Mouse (Mus musculus) liver, embryonic 14.5 days (tissue): ENCODE results near the gene Sfxn1. TPM values are rescaled to one million over a fixed set of nuclear protein-coding genes. Genes with fewer than 3 reads are reported as not detected.

Experiments used
- ATAC-seq: fragments of 200-750 bp; cut with Nextera tagmentation; 2 replicates; pipeline ENCODE4 v1.8.0; 2017; ENCODE audit warnings: moderate number of reproducible peaks, mild to moderate bottlenecking, moderate library complexity; ENCODE audit not compliant: insufficient read depth
- DNase-seq, 3 experiments: peaks; one replicate each; pipeline ENCODE4 v3.0.0-alpha.2; 2012 to 2013; ENCODE audit warnings: low read depth in 3 of 3, low spot score in 3 of 3
- H3K27ac ChIP-seq: fragments of 300-500 bp; sonication (generic); 2 replicates; pipeline ENCODE4 v1.5.1; 2014; ENCODE audit warnings: moderate library complexity, mild to moderate bottlenecking, control low read depth, inconsistent platforms
- H3K27me3 ChIP-seq: fragments of 300-500 bp; sonication (generic); 2 replicates; pipeline ENCODE4 v1.6.1; 2014; ENCODE audit warnings: mild to moderate bottlenecking, low read length, moderate library complexity; ENCODE audit not compliant: control insufficient read depth, insufficient read depth
- H3K36me3 ChIP-seq: fragments of 300-500 bp; sonication (generic); replicated peaks from 2 replicates; pipeline ENCODE4 v1.6.1; 2014; ENCODE audit warnings: low read depth; ENCODE audit not compliant: control insufficient read depth, insufficient read depth
- H3K4me1 ChIP-seq, 2 experiments: fragments of 200-500 bp in 1 of 2; fragments of 300-500 bp in 1 of 2; sonication (generic) in 1 of 2; replicated peaks; 2 replicates each; pipeline ENCODE4 v1.6.1; 2012 to 2014; ENCODE audit warnings: antibody characterized with exemption in 1 of 2, inconsistent platforms in 1 of 2, low read length in 1 of 2; ENCODE audit not compliant: control insufficient read depth in 2 of 2, insufficient read depth in 2 of 2
- H3K4me2 ChIP-seq: fragments of 300-500 bp; sonication (generic); 2 replicates; pipeline ENCODE4 v1.6.1; 2014; ENCODE audit warnings: low read depth, mild to moderate bottlenecking, control low read depth, moderate library complexity
- H3K4me3 ChIP-seq, 2 experiments: fragments of 200-500 bp in 1 of 2; fragments of 300-500 bp in 1 of 2; sonication (generic) in 1 of 2; 2 replicates each; pipeline ENCODE4 v1.5.1; 2012 to 2014; ENCODE audit warnings: low read depth in 2 of 2, low read length in 2 of 2, mild to moderate bottlenecking in 2 of 2, control low read depth in 1 of 2, inconsistent platforms in 1 of 2, moderate library complexity in 1 of 2; ENCODE audit not compliant: insufficient read depth in 1 of 2
- H3K9ac ChIP-seq: fragments of 300-500 bp; sonication (generic); replicated peaks from 2 replicates; pipeline ENCODE4 v1.6.1; 2014; ENCODE audit warnings: mild to moderate bottlenecking, control low read depth, moderate library complexity
- H3K9me3 ChIP-seq: fragments of 300-500 bp; sonication (generic); 2 replicates; pipeline ENCODE4 v1.6.1; 2016; ENCODE audit warnings: low read length, mixed read lengths; ENCODE audit not compliant: control insufficient read depth
- CTCF ChIP-seq: IDR thresholded peaks from 2 replicates; pipeline ENCODE4 v1.5.1; 2016; ENCODE audit warnings: antibody characterized with exemption, low read depth, control low read depth
- EP300 ChIP-seq: IDR thresholded peaks from 2 replicates; pipeline ENCODE4 v1.6.1; 2016; ENCODE audit warnings: antibody characterized with exemption, low read depth
- WGBS: fragments of 180-500 bp; shearing (Covaris S2); extraction: QIAGEN DNeasy Blood & Tissue Kit; methylation state at CpG from one replicate; pipeline ENCODE4 v1.1.7; 2014; ENCODE audit not compliant: insufficient replicate concordance; 5-methylcytosine and 5-hydroxymethylcytosine counted together
- polyA plus RNA-seq, 2 experiments: library from polyadenylated mRNA; depleted of rRNA in 1 of 2; stranded (reverse) in 1 of 2; unstranded in 1 of 2; fragments of >200 nt; fragmentation: Nextera tagmentation in 1 of 2; extraction: Ambion mirVana in 1 of 2; gene quantifications; 2 replicates each; pipeline versions ENCODE4 v1.2.1 to v1.2.3; 2012 to 2014

Sfxn1 gene
- polyA plus RNA-seq, 2 experiments: 26.9 to 62.7 TPM

DNA sequence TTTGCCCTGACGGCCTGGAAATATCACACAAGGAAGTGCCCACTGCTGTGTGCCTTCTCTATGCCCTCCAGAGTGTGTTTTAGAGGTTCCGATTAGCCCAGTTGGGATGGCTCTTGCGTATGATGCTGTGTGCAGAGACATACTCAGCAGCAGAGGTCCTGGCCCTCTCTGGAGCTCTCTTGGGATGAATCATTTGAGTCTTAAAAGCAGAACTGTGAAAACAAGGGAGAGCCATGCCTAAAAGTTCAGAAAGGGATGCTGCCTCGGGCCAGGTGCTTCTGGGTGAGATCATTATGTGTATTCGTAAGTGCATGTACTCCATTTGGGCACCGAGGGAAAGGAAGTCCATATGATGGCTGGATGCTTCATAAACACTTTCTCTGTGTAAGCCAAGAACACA is 26.1 kb downstream of the Sfxn1 start:
- WGBS: 83% methylated on average over 6 of the region's 6 CpGs
- H3K27ac ChIP-seq: no peak overlapping the region
- H3K4me1 ChIP-seq: peaks cover 0 to 6% of the 10 kb centered on the region in 2 experiments; a peak in 2 of 4 replicates
- TF ChIP-seq CTCF (no peak), EP300 (no peak)
- H3K27me3 ChIP-seq: no peaks in the 10 kb centered on the region
- no peak overlapping the region for H3K9ac ChIP-seq
- H3K9me3 ChIP-seq: no peaks in the 10 kb centered on the region
- H3K4me2 ChIP-seq: no peak overlapping the region
- no peak for ATAC-seq
- DNase-seq: no peak
- peaks cover 44% of the 10 kb centered on the region for H3K36me3 ChIP-seq
- H3K4me3 ChIP-seq: no peak overlapping the region

DNA sequence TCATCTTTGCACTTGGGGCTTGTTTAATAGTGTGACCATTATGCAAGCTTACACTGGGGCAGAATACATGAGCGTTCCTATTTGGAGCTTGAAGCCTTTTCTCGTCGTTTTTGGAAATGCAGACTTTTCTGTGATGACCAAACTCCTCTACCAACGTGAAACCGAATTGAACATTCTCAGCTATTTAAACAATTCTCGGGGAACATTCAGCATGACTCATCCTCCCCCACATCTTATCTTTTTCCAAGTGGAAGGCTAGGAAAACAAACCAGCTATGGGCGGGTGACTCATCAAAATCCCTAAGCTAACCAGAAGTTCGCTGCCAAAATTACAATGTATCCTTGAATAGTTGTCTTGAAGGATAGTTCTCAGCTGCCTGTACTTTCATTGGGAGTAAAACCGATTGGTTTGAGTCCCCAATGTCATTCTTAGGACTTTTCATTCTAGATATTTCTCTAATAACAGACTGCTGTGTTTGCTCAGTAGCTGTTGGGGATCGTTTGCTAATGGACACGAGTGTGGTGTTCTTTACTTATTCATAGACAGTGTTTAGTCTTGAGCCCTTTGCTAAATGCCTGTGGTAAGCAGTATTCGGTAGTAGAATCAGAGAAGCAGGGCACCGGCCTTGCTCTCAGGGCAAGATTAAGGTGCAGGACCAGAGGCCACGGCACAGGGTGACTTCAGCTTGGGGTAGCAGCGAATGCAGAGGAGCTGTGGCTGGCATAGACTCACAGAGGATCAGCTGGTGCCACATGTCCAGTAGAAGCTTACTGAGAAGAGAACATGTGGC is 29.6 kb downstream of the Sfxn1 start:
- H3K9ac ChIP-seq: no peak overlapping the region
- peaks cover 0 to 6% of the 10 kb centered on the region in 2 experiments; a peak in 2 of 4 replicates for H3K4me1 ChIP-seq
- H3K36me3 ChIP-seq: peaks cover 25% of the 10 kb centered on the region
- ATAC-seq: no peak
- H3K4me2 ChIP-seq: no peak overlapping the region
- no peak overlapping the region for H3K4me3 ChIP-seq
- WGBS: 70% methylated on average over 15 of the region's 15 CpGs
- TF ChIP-seq EP300 (no peak), CTCF (no peak)
- no peak overlapping the region for H3K27ac ChIP-seq
- no peaks in the 10 kb centered on the region for H3K27me3 ChIP-seq
- no peak for DNase-seq
- no peaks in the 10 kb centered on the region for H3K9me3 ChIP-seq

DNA sequence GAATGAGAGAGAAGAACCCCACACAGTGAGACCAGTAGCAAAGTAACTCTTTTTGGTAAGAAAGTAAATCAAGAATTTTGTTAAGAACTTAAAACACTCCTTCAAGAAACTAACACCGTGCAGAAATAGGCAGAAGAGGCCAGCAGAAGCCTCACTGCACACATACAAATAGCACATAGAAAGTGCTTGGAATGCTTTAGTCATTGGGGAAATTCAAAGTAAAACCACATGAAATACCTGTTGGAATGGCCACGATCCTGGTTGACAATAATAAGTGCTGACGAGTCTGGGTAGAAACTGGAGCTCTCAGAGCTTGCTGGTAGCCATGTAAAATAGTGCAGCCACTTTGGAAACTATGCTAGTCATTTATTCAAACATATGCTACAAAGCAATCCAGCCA is 30.4 kb downstream of the Sfxn1 start:
- no peak overlapping the region for H3K4me2 ChIP-seq

DNA sequence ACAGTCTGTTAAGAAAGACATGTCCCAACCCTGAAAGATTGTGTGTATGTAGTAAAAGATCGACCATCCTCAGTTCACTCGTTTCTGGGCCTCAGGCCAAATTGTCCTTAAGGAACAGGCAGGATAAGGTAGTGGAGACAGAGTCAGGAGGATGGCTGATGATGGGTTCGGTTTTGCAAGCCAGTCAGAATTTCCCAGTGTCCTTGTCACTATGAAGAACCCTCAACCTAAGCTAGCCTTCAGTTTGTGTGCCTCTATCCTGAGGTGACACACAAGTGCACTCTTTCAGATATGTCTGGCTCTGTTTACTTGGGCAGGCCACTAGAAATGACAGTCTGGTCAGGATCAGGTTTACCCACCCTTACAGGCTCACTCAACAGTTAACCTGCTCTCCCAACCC is 31.6 kb downstream of the Sfxn1 start:
- Histone ChIP-seq H3K36me3 (peaks cover 24% of the 10 kb centered on the region), H3K4me1 (peaks cover 0 to 6% of the 10 kb centered on the region in 2 experiments; a peak in 2 of 4 replicates), H3K27ac (no peak overlapping the region), H3K27me3 (no peaks in the 10 kb centered on the region), H3K9ac (no peak overlapping the region), H3K9me3 (no peaks in the 10 kb centered on the region), H3K4me2 (no peak overlapping the region), H3K4me3 (no peak overlapping the region)
- TF ChIP-seq EP300: no peak
- no peak for TF ChIP-seq CTCF
- 83% methylated on average over 3 of the region's 3 CpGs for WGBS
- no peak for ATAC-seq
- no peak for DNase-seq

More for the DNA sequence above, 30.4 kb downstream of the Sfxn1 start:
- WGBS: 71% methylated on average over 3 of the region's 3 CpGs
- H3K36me3 ChIP-seq: peaks cover 28% of the 10 kb centered on the region
- TF ChIP-seq CTCF (no peak), EP300 (no peak)
- H3K27ac ChIP-seq: no peak overlapping the region
- H3K4me1 ChIP-seq: peaks cover 0 to 6% of the 10 kb centered on the region in 2 experiments; a peak in 2 of 4 replicates
- no peak overlapping the region for H3K4me3 ChIP-seq
- no peaks in the 10 kb centered on the region for H3K27me3 ChIP-seq
- H3K9ac ChIP-seq: no peak overlapping the region
- DNase-seq (no peak), ATAC-seq (no peak)
- H3K9me3 ChIP-seq: no peaks in the 10 kb centered on the region

DNA sequence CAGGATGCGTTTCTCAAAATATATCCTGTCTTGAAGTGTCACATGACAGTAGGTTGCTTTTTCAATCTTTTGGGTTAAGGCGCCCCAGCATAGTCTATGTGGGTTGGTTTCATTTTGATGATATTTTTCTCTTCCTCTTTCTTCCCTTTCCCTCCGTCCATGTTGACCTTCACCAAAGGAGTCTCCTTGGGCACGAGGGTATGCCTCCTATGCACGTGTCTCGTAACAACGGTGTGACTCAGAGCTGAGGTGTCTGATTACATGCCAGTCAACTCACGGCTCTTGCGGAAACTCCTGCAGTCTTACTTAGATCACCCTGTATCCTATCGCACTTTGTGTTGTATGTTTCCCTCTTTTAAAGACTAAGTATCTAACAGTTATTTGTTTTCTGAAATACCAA is 32.2 kb downstream of the Sfxn1 start:
- H3K4me3 ChIP-seq: no peak overlapping the region
- no peaks in the 10 kb centered on the region for H3K9me3 ChIP-seq
- no peak overlapping the region for H3K9ac ChIP-seq
- no peak for TF ChIP-seq EP300
- TF ChIP-seq CTCF: no peak
- peaks cover 0 to 6% of the 10 kb centered on the region in 2 experiments; a peak in 2 of 4 replicates for H3K4me1 ChIP-seq
- H3K36me3 ChIP-seq: peaks cover 23% of the 10 kb centered on the region
- H3K4me2 ChIP-seq: no peak overlapping the region
- H3K27ac ChIP-seq: no peak overlapping the region
- WGBS: 81% methylated on average over 10 of the region's 10 CpGs
- no peak for ATAC-seq
- no peaks in the 10 kb centered on the region for H3K27me3 ChIP-seq
- DNase-seq: no peak
